Mouse (Mus musculus): Measurements from ENCODE around the gene A630095E13Rik.

GRCm38 (mm10) chr9:36681424-36681823, 38.2 kb upstream of the A630095E13Rik start:
- no peak for TF ChIP-seq MAX (IDR thresholded peaks at IDR 0.05; ENCODE audit: low read depth)
- TF ChIP-seq POLR2A (IDR thresholded peaks at IDR 0.05; ENCODE audit: insufficient read length, low read depth) = no peak
- TF ChIP-seq MYOG (IDR thresholded peaks at IDR 0.05; ENCODE audit: control insufficient read depth in 1 of 3, insufficient read depth in 1 of 3, insufficient read length in 2 of 3, low read depth in 2 of 3) = no peak

All from myocyte (in vitro differentiated cells).